Mouse (Mus musculus) embryonic facial prominence, embryonic 11.5 days (tissue): ENCODE data around the gene Eef1a2. TPM values are rescaled to one million over a fixed set of nuclear protein-coding genes. Genes with fewer than 3 reads are reported as not detected.

Source experiments
- ATAC-seq: fragments of 200-750 bp; cut with Nextera tagmentation; replicated peaks from 2 replicates; pipeline ENCODE4 v1.8.0; 2017; ENCODE audit warnings: low read depth; ENCODE audit not compliant: insufficient number of reproducible peaks, low FRiP score, low TSS enrichment
- DNase-seq: peaks from one replicate; pipeline ENCODE4 v3.0.0-alpha.2; 2015; ENCODE audit warnings: low spot score
- H3K27ac ChIP-seq: fragments of 300-500 bp; sonication (generic); replicated peaks from 2 replicates; pipeline ENCODE4 v1.5.1; 2014; ENCODE audit warnings: mild to moderate bottlenecking, low read depth, low read length, control low read depth
- H3K27me3 ChIP-seq: fragments of 300-500 bp; sonication (generic); 2 replicates; pipeline ENCODE4 v1.6.1; 2014; ENCODE audit warnings: mild to moderate bottlenecking, low read length, moderate library complexity, mixed read lengths; ENCODE audit not compliant: control insufficient read depth, insufficient read depth
- H3K36me3 ChIP-seq: fragments of 300-500 bp; sonication (generic); replicated peaks from 2 replicates; pipeline ENCODE4 v1.6.1; 2014; ENCODE audit warnings: low read depth, mild to moderate bottlenecking, low read length, moderate library complexity, mixed read lengths; ENCODE audit not compliant: control insufficient read depth, insufficient read depth
- H3K4me1 ChIP-seq: fragments of 300-500 bp; sonication (generic); 2 replicates; pipeline ENCODE4 v1.6.1; 2014; ENCODE audit warnings: low read length, mixed read lengths; ENCODE audit not compliant: control insufficient read depth, insufficient read depth
- H3K4me2 ChIP-seq: fragments of 300-500 bp; sonication (generic); 2 replicates; pipeline ENCODE4 v1.6.1; 2014; ENCODE audit warnings: low read depth, mild to moderate bottlenecking, control low read depth, low read length, moderate library complexity
- H3K4me3 ChIP-seq: fragments of 300-500 bp; sonication (generic); 2 replicates; pipeline ENCODE4 v1.5.1; 2014; ENCODE audit warnings: low read depth, low read length, control low read depth
- H3K9ac ChIP-seq: fragments of 300-500 bp; sonication (generic); replicated peaks from 2 replicates; pipeline ENCODE4 v1.6.1; 2014; ENCODE audit warnings: mild to moderate bottlenecking, control low read depth, low read length
- H3K9me3 ChIP-seq: fragments of 300-500 bp; sonication (generic); replicated peaks from 2 replicates; pipeline ENCODE4 v1.6.1; 2016; ENCODE audit warnings: mild to moderate bottlenecking, low read length, inconsistent platforms, mixed read lengths; ENCODE audit not compliant: control insufficient read depth
- WGBS: fragments of 180-500 bp; shearing (Covaris S2); extraction: QIAGEN DNeasy Blood & Tissue Kit; methylation state at CpG from one replicate; pipeline ENCODE4 v1.1.7; 2014; 5-methylcytosine and 5-hydroxymethylcytosine counted together
- polyA plus RNA-seq: library from polyadenylated mRNA; unstranded; fragments of >200 nt; fragmentation: Nextera tagmentation; extraction: Ambion mirVana; gene quantifications from 2 replicates; pipeline ENCODE4 v1.2.1, GENCODE M21; 2014

Gene Eef1a2
- polyA plus RNA-seq = 0.25 and 0.42 TPM in 2 replicates

GRCm38 (mm10) chr2:181156248-181157121 lies at the start of gene Eef1a2:
Eef1a2 (minus strand) TSS chr2:181157014.
- peaks cover 2% of the 10 kb centered on the region; the same call in 1 of the 2 replicates for H3K4me1 ChIP-seq
- WGBS = 4% methylated on average over 55 of the region's 55 CpGs
- DNase-seq (peak; percentile 21), ATAC-seq (0 out of 2 replicates have a peak, but pooled peaks have one; percentile 15)
- H3K27me3 ChIP-seq = peaks cover 36% of the 10 kb centered on the region
- peak within 1 kb of the TSS; percentile 30 for H3K4me3 ChIP-seq
- H3K27ac ChIP-seq = no peak within 1 kb of the TSS
- H3K4me2 ChIP-seq = peak within 1 kb of the TSS; percentile 76
- H3K9me3 ChIP-seq = no peaks in the 10 kb centered on the region
- no peaks in the 10 kb centered on the region for H3K36me3 ChIP-seq
- peak within 1 kb of the TSS; percentile 48 for H3K9ac ChIP-seq

- ATAC-seq = no peak
- H3K4me1 ChIP-seq = no peaks in the 10 kb centered on the region
- WGBS = 80% methylated on average over 9 of the region's 9 CpGs
- H3K27me3 ChIP-seq = peaks cover 2% of the 10 kb centered on the region; the same call in 1 of the 2 replicates
- no peak overlapping the region for H3K27ac ChIP-seq
- no peak overlapping the region for H3K4me3 ChIP-seq
- no peak for DNase-seq
- H3K9me3 ChIP-seq = no peaks in the 10 kb centered on the region
- no peak overlapping the region for H3K4me2 ChIP-seq
- H3K36me3 ChIP-seq = no peaks in the 10 kb centered on the region
- H3K9ac ChIP-seq = no peak overlapping the region
These were observed 49.3 kb upstream of the Eef1a2 start for GRCm38 (mm10) chr2:181206118-181206517.

- no peak for ATAC-seq
- Histone ChIP-seq H3K36me3 (no peaks in the 10 kb centered on the region), H3K9ac (no peak overlapping the region), H3K27ac (no peak overlapping the region), H3K27me3 (0 out of 2 replicates have a peak, but pooled peaks cover 2% of the 10 kb centered on the region), H3K4me3 (no peak overlapping the region), H3K4me2 (no peak overlapping the region), H3K9me3 (no peaks in the 10 kb centered on the region), H3K4me1 (no peaks in the 10 kb centered on the region)
- WGBS = 80% methylated on average over 5 of the region's 5 CpGs
- DNase-seq = no peak
These were observed 48.9 kb upstream of the Eef1a2 start for GRCm38 (mm10) chr2:181205678-181206077.

GRCm38 (mm10) chr2:181202886-181203285 lies 46.1 kb upstream of the Eef1a2 start:
- H3K9ac ChIP-seq = no peak overlapping the region
- no peak overlapping the region for H3K4me2 ChIP-seq
- no peaks in the 10 kb centered on the region for H3K9me3 ChIP-seq
- ATAC-seq (no peak), DNase-seq (no peak)
- no peaks in the 10 kb centered on the region for H3K4me1 ChIP-seq
- no peaks in the 10 kb centered on the region for H3K36me3 ChIP-seq
- WGBS = 81% methylated on average over 6 of the region's 6 CpGs
- no peak overlapping the region for H3K4me3 ChIP-seq
- no peaks in the 10 kb centered on the region for H3K27me3 ChIP-seq
- no peak overlapping the region for H3K27ac ChIP-seq

GRCm38 (mm10) chr2:181202422-181202821 lies 45.6 kb upstream of the Eef1a2 start, which contains the start of gene Ptk6:
Ptk6 (minus strand) TSS chr2:181202789.
- H3K27ac ChIP-seq = no peak within 1 kb of the TSS
- no peak within 1 kb of the TSS for H3K4me2 ChIP-seq
- DNase-seq (no peak), ATAC-seq (no peak)
- H3K4me3 ChIP-seq = no peak within 1 kb of the TSS
- 86% methylated on average over 3 of the region's 3 CpGs for WGBS
- no peaks in the 10 kb centered on the region for H3K27me3 ChIP-seq
- no peak within 1 kb of the TSS for H3K9ac ChIP-seq
- no peaks in the 10 kb centered on the region for H3K9me3 ChIP-seq
- no peaks in the 10 kb centered on the region for H3K36me3 ChIP-seq
- no peaks in the 10 kb centered on the region for H3K4me1 ChIP-seq

- no peak overlapping the region for H3K4me3 ChIP-seq
- no peaks in the 10 kb centered on the region for H3K4me1 ChIP-seq
- WGBS = 64% methylated on average over 3 of the region's 3 CpGs
- ATAC-seq (no peak), DNase-seq (no peak)
- H3K4me2 ChIP-seq = no peak overlapping the region
- H3K27me3 ChIP-seq = no peaks in the 10 kb centered on the region
- H3K36me3 ChIP-seq = no peaks in the 10 kb centered on the region
- no peak overlapping the region for H3K9ac ChIP-seq
- H3K9me3 ChIP-seq = no peaks in the 10 kb centered on the region
- H3K27ac ChIP-seq = no peak overlapping the region
These were observed 44.8 kb upstream of the Eef1a2 start for GRCm38 (mm10) chr2:181201606-181202005.

GRCm38 (mm10) chr2:181196628-181197300 lies 40.0 kb upstream of the Eef1a2 start:
- Histone ChIP-seq H3K4me3 (no peak overlapping the region), H3K4me1 (no peaks in the 10 kb centered on the region), H3K36me3 (no peaks in the 10 kb centered on the region), H3K9me3 (no peaks in the 10 kb centered on the region), H3K27ac (no peak overlapping the region), H3K9ac (no peak overlapping the region), H3K27me3 (no peaks in the 10 kb centered on the region), H3K4me2 (no peak overlapping the region)
- no peak for DNase-seq
- WGBS = 78% methylated on average over 4 of the region's 4 CpGs
- ATAC-seq = no peak

- Histone ChIP-seq H3K27me3 (no peaks in the 10 kb centered on the region), H3K36me3 (no peaks in the 10 kb centered on the region), H3K27ac (no peak overlapping the region), H3K9ac (no peak overlapping the region), H3K4me3 (no peak overlapping the region), H3K4me2 (no peak overlapping the region), H3K9me3 (no peaks in the 10 kb centered on the region), H3K4me1 (peaks cover 5% of the 10 kb centered on the region; the same call in 1 of the 2 replicates)
- DNase-seq = no peak
- no peak for ATAC-seq
- WGBS = 82% methylated on average over 3 of the region's 3 CpGs
These were observed 36.2 kb upstream of the Eef1a2 start for GRCm38 (mm10) chr2:181193044-181193443.
